Mouse (Mus musculus) liver, embryonic 15.5 days (tissue): ENCODE results near the gene Lrmda. TPM values are rescaled to one million over a fixed set of nuclear protein-coding genes. Genes with fewer than 3 reads are reported as not detected.

ENCODE experiments used
- ATAC-seq: fragments of 200-750 bp; cut with Nextera tagmentation; 2 replicates; pipeline ENCODE4 v1.8.0; 2017; ENCODE audit warnings: moderate number of reproducible peaks, mild to moderate bottlenecking, moderate library complexity; ENCODE audit not compliant: insufficient read depth
- H3K27ac ChIP-seq: fragments of 300-500 bp; sonication (generic); replicated peaks from 2 replicates; pipeline ENCODE4 v1.5.1; 2015; ENCODE audit warnings: mild to moderate bottlenecking, inconsistent platforms
- H3K27me3 ChIP-seq: fragments of 300-500 bp; sonication (generic); 2 replicates; pipeline ENCODE4 v1.6.1; 2015; ENCODE audit warnings: mild to moderate bottlenecking, inconsistent platforms
- H3K36me3 ChIP-seq: fragments of 300-500 bp; sonication (generic); replicated peaks from 2 replicates; pipeline ENCODE4 v1.6.1; 2015; ENCODE audit warnings: moderate library complexity, mild to moderate bottlenecking, inconsistent platforms
- H3K4me1 ChIP-seq: fragments of 300-500 bp; sonication (generic); replicated peaks from 2 replicates; pipeline ENCODE4 v1.6.1; 2015; ENCODE audit warnings: inconsistent platforms
- H3K4me2 ChIP-seq: fragments of 300-500 bp; sonication (generic); 2 replicates; pipeline ENCODE4 v1.6.1; 2015; ENCODE audit warnings: moderate library complexity, mild to moderate bottlenecking, inconsistent platforms
- H3K4me3 ChIP-seq: fragments of 300-500 bp; sonication (generic); replicated peaks from 2 replicates; pipeline ENCODE4 v1.5.1; 2015; ENCODE audit warnings: mild to moderate bottlenecking, inconsistent platforms
- H3K9ac ChIP-seq: fragments of 300-500 bp; sonication (generic); 2 replicates; pipeline ENCODE4 v1.6.1; 2015; ENCODE audit warnings: moderate library complexity, mild to moderate bottlenecking, inconsistent platforms
- H3K9me3 ChIP-seq: fragments of 300-500 bp; sonication (generic); replicated peaks from 2 replicates; pipeline ENCODE4 v1.6.1; 2016; ENCODE audit warnings: inconsistent platforms
- WGBS: fragments of 180-500 bp; shearing (Covaris S2); methylation state at CpG from one replicate; pipeline ENCODE4 v1.1.7; 2015; ENCODE audit warnings: mixed read lengths; ENCODE audit not compliant: insufficient replicate concordance; 5-methylcytosine and 5-hydroxymethylcytosine counted together
- polyA plus RNA-seq: library from polyadenylated mRNA; unstranded; fragments of >200 nt; fragmentation: Nextera tagmentation; extraction: Ambion mirVana; gene quantifications from 2 replicates; pipeline ENCODE4 v1.2.1, GENCODE M21; 2015

Gene Lrmda
- polyA plus RNA-seq, 1 experiment from 2014 or later: 0.13 TPM

DNA sequence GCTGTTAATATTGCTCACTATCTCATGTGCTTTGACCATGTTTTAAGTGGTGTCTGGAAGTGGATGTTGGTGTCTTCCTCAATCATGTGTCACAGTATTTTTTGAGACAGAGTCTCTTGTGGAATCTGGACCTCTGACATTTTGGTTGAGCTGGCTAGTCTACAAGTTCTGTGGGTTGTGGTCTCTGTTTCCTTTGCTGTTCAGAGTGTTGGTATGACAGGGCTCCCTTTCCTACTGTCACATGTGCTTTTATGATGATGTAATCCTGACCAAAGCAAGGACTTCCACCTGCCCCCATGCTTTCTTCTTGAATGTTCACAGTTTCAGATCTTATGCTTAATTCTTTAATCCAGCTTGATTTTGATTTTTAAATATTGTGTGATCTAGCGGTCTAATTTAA lies 879.8 kb downstream of the Lrmda start:
- H3K9ac ChIP-seq: no peak overlapping the region
- H3K36me3 ChIP-seq: no peaks in the 10 kb centered on the region
- no peaks in the 10 kb centered on the region for H3K27me3 ChIP-seq
- no peak for ATAC-seq
- H3K4me2 ChIP-seq: no peak overlapping the region
- H3K27ac ChIP-seq: no peak overlapping the region
- no peak overlapping the region for H3K4me3 ChIP-seq
- H3K4me1 ChIP-seq: no peaks in the 10 kb centered on the region
- H3K9me3 ChIP-seq: no peaks in the 10 kb centered on the region
- WGBS: 67% methylated on average over 1 of the region's 1 CpGs

DNA sequence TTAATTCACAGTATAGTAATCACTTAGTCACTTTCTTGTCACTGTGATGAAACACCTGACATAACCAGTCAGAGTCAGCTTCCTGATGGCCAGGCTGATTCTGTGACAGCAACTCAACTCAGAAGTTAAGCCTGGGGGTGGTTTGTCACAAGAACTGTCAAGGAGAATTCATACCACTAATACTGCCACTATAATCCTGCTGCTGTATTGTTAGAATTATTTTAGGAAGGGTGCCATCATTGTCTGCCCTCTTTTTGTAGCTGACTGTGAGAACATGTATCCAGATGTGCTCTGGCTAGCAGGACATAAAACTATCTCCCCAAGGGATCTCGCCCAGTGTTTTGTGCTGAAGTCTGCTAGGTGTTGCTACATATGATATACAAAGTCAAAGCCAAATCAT lies 882.6 kb downstream of the Lrmda start:
- Histone ChIP-seq H3K27me3 (no peaks in the 10 kb centered on the region), H3K27ac (no peak overlapping the region), H3K36me3 (no peaks in the 10 kb centered on the region), H3K9ac (no peak overlapping the region), H3K9me3 (no peaks in the 10 kb centered on the region), H3K4me2 (no peak overlapping the region), H3K4me3 (no peak overlapping the region), H3K4me1 (no peaks in the 10 kb centered on the region)
- 56% methylated on average over 1 of the region's 1 CpGs for WGBS
- ATAC-seq: no peak

- Histone ChIP-seq H3K4me1 (no peaks in the 10 kb centered on the region), H3K4me3 (no peak overlapping the region), H3K27ac (no peak overlapping the region), H3K27me3 (no peaks in the 10 kb centered on the region), H3K9ac (no peak overlapping the region), H3K4me2 (no peak overlapping the region), H3K36me3 (no peaks in the 10 kb centered on the region), H3K9me3 (no peaks in the 10 kb centered on the region)
- WGBS: 77% methylated on average over 2 of the region's 2 CpGs
- ATAC-seq: no peak
Measured at GRCm38 (mm10) chr14:22902914-22903313, 883.4 kb downstream of the Lrmda start.

DNA sequence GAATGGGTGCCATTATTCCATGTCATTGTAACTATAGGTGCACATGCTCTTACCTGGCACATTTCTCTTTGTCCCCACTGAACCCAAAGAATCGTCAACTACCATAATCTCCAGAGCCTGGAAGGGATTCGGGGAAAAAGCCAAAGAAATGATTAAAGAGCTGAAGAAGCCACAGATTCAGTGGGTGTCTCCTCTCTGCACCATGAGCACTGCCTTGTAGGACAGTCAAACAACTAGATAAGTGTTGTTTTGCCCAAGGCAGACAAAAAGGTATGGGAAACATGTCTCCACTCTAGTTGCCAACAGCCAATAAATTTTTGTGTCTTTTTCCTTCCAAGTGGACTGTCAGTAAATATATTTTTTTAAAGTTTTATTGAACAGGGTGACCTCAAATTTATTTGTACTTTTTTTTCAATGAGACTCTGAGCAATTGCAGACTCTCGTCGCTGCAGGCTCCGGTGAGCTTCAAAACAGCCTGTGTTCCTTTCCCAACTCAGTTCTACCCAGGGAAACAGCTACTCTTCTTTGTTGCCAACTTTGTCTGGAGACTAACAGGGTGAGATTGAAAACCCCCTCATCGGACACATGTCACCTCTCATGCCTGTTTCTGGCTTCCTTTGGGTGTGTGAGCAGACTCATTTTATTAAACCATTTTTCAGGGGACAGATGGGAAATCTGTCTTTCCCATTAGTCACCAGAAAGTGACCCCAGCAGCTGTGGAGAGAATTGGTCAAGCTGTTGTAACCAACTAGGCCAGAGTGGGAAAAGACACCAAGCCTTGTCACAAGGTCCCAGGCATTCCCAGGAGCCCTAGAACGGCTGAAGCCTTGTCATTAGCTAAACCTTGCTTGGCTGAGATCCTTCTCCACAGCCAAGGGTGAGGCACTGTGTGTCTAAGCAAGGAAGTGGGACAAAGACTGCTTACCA lies 886.5 kb downstream of the Lrmda start:
- Histone ChIP-seq H3K27ac (no peak overlapping the region), H3K9me3 (no peaks in the 10 kb centered on the region), H3K4me3 (no peak overlapping the region), H3K27me3 (no peaks in the 10 kb centered on the region), H3K9ac (no peak overlapping the region), H3K4me1 (no peaks in the 10 kb centered on the region), H3K4me2 (no peak overlapping the region), H3K36me3 (no peaks in the 10 kb centered on the region)
- ATAC-seq: no peak
- WGBS: 60% methylated on average over 7 of the region's 7 CpGs

GRCm38 (mm10) chr14:22906716-22907115 lies 887.2 kb downstream of the Lrmda start:
- Histone ChIP-seq H3K4me2 (no peak overlapping the region), H3K4me1 (no peaks in the 10 kb centered on the region), H3K36me3 (no peaks in the 10 kb centered on the region), H3K9me3 (no peaks in the 10 kb centered on the region), H3K4me3 (no peak overlapping the region), H3K9ac (no peak overlapping the region), H3K27ac (no peak overlapping the region), H3K27me3 (no peaks in the 10 kb centered on the region)
- ATAC-seq: no peak
- 52% methylated on average over 4 of the region's 4 CpGs for WGBS

- Histone ChIP-seq H3K4me2 (no peak overlapping the region), H3K4me1 (no peaks in the 10 kb centered on the region), H3K36me3 (no peaks in the 10 kb centered on the region), H3K27me3 (no peaks in the 10 kb centered on the region), H3K4me3 (no peak overlapping the region), H3K9ac (no peak overlapping the region), H3K9me3 (no peaks in the 10 kb centered on the region), H3K27ac (no peak overlapping the region)
- 58% methylated on average over 4 of the region's 4 CpGs for WGBS
- ATAC-seq: no peak
Measured at GRCm38 (mm10) chr14:22907221-22907620, 887.7 kb downstream of the Lrmda start.

DNA sequence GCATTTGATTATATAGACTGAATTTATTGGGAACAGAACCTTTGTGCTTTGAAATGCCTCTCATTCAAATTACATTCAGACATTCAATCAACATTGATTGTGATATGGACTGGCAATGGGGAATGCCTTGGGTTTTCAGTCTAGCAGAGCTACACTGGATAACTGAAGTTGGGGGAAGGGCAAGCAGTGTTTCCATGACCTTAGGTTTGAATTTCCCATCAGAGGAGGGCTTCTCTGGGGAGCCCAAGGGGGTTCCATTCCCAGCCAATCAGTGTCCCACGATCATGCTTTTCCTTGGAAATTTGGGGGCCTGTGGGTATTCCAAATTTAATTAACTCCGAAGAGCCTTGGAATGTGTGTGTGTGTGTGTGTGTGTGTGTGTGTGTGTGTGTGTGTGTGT lies 888.5 kb downstream of the Lrmda start:
- Histone ChIP-seq H3K9me3 (no peaks in the 10 kb centered on the region), H3K4me2 (no peak overlapping the region), H3K4me1 (no peaks in the 10 kb centered on the region), H3K4me3 (no peak overlapping the region), H3K36me3 (no peaks in the 10 kb centered on the region), H3K27ac (no peak overlapping the region), H3K9ac (no peak overlapping the region), H3K27me3 (no peaks in the 10 kb centered on the region)
- ATAC-seq: no peak
- WGBS: 63% methylated on average over 2 of the region's 2 CpGs

DNA sequence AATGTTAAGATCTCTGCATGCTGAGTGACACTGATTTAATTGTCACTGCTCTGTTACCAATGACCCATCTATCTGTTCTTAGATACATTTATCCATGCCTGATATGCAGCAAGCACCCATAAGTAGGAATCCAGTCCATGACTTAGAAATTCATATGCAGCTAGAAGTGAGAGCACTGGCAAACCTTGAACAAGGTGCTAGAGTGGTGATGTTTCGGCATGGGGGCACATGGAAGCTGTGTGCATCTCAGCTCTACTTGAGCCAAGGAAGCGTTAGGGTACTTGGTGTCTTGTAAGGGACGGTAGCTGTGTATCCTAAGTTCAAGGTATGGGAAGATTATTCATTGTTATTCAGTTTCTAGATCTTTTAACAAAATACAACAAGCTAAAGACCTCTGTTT lies 896.0 kb downstream of the Lrmda start:
- Histone ChIP-seq H3K36me3 (no peaks in the 10 kb centered on the region), H3K9me3 (no peaks in the 10 kb centered on the region), H3K27ac (no peak overlapping the region), H3K4me3 (no peak overlapping the region), H3K9ac (no peak overlapping the region), H3K4me2 (no peak overlapping the region), H3K27me3 (0 out of 2 replicates have a peak, but pooled peaks cover 4% of the 10 kb centered on the region), H3K4me1 (no peaks in the 10 kb centered on the region)
- WGBS: 59% methylated on average over 3 of the region's 3 CpGs
- ATAC-seq: no peak

DNA sequence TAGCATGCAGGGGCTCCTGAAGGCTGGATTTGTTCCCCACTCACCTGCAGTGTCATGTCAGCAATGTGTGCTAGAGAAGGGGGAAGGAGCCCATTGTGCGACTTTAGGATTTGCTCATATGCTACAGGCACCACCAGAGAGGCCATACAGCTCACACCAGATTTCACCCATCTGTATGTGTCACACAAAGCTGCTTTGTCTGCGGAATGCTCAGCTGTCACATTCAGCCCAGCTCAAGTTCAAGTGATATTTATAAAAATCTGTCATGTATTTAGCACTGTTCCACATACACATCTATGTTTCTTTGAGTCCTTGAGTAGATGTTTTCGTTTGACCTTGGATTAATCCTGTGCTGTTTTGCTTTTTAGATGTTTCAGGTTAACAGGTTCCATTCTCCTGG lies 899.0 kb downstream of the Lrmda start:
- Histone ChIP-seq H3K9me3 (no peaks in the 10 kb centered on the region), H3K36me3 (no peaks in the 10 kb centered on the region), H3K27me3 (0 out of 2 replicates have a peak, but pooled peaks cover 4% of the 10 kb centered on the region), H3K27ac (no peak overlapping the region), H3K4me2 (no peak overlapping the region), H3K4me1 (no peaks in the 10 kb centered on the region), H3K9ac (no peak overlapping the region), H3K4me3 (no peak overlapping the region)
- WGBS: 57% methylated on average over 3 of the region's 3 CpGs
- ATAC-seq: no peak

DNA sequence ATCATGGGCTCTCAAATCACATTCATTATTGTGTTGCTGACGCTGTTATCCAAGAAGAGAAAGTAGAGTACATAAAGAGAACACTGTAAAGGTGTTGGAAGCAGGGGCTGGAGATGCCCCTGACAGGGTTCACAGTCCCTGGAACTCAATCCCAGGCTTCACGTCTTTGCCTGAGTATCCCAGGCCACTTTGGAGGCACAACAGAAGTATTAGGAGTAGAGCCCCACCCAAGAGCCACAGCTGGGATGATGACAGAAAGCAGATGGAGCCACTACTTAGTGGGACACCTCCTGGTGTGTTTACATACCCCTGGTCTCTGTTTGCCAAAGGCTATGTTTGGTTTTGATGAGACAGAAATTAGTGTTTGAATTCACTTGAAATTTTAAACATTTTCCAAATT lies 899.4 kb downstream of the Lrmda start:
- H3K9me3 ChIP-seq: no peaks in the 10 kb centered on the region
- no peak overlapping the region for H3K27ac ChIP-seq
- no peak overlapping the region for H3K4me2 ChIP-seq
- ATAC-seq: no peak
- no peak overlapping the region for H3K4me3 ChIP-seq
- no peaks in the 10 kb centered on the region for H3K36me3 ChIP-seq
- H3K27me3 ChIP-seq: 0 out of 2 replicates have a peak, but pooled peaks cover 4% of the 10 kb centered on the region
- H3K4me1 ChIP-seq: no peaks in the 10 kb centered on the region
- 56% methylated on average over 2 of the region's 2 CpGs for WGBS
- no peak overlapping the region for H3K9ac ChIP-seq

GRCm38 (mm10) chr14:22921152-22921551 lies 901.6 kb downstream of the Lrmda start:
- Histone ChIP-seq H3K27me3 (0 out of 2 replicates have a peak, but pooled peaks cover 4% of the 10 kb centered on the region), H3K36me3 (no peaks in the 10 kb centered on the region), H3K4me1 (no peaks in the 10 kb centered on the region), H3K9me3 (no peaks in the 10 kb centered on the region), H3K4me2 (no peak overlapping the region), H3K4me3 (no peak overlapping the region), H3K9ac (no peak overlapping the region), H3K27ac (no peak overlapping the region)
- no peak for ATAC-seq

- no peak overlapping the region for H3K9ac ChIP-seq
- H3K27me3 ChIP-seq: 0 out of 2 replicates have a peak, but pooled peaks cover 4% of the 10 kb centered on the region
- no peaks in the 10 kb centered on the region for H3K4me1 ChIP-seq
- H3K36me3 ChIP-seq: no peaks in the 10 kb centered on the region
- no peak overlapping the region for H3K4me2 ChIP-seq
- no peak for ATAC-seq
- H3K27ac ChIP-seq: no peak overlapping the region
- H3K9me3 ChIP-seq: no peaks in the 10 kb centered on the region
- H3K4me3 ChIP-seq: no peak overlapping the region
- 58% methylated on average over 2 of the region's 2 CpGs for WGBS
Measured at GRCm38 (mm10) chr14:22921796-22922195, 902.3 kb downstream of the Lrmda start.
